In the genomic region with DNA sequence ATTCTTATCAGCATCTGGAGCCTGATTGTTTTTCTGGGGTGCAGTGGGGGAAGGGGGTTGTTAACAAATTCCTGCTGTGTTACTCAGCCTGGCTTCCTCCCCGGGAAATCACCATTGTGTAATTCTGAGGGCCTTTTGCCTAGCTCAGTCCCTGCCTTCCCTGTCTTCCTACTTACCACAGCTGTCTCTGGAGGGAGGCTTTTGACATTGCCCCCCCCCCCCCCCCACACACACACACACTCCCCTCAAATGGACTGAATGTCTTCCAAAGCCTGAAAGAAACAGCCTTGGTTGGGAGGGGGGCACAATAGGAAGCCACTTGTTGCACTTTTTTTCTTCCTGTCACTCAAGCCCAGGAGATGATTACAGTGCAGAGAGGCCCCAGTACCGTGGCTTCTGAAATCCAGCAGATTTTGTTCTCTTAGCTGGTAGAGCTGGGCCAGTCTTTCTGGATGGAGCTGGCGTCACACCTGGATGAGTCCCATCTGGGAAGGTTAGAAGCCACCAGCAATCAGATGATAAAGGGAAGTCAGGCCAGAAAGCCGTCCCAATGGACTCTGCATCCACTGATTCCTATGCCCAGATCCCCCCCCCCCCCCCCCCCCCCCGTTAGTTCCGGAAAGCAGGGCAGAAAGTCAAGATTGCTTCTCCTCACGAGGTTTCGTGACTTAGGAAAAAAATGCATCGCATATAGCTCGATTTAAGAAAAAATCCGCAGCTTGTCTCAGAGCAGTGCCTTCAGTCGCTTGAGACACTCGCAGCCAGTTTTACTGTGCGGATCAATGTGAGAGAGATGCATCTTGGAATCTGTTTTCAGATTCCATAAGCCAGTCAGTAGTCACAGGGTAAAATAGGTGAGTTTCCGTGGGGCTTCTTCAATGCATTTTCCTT, we compare ENCODE assay signal across 8 mouse cellular contexts. TPM values are rescaled to one million over a fixed set of nuclear protein-coding genes. Genes with fewer than 3 reads are reported as not detected.
DNase-seq lines count a peak whose midpoint lies in the region; ATAC-seq and TF ChIP-seq lines count a peak whose summit lies in the region.

No protein-coding gene starts in this region.

- H3K4me3 ChIP-seq in heart, embryonic 11.5 days (ENCODE audit: low read depth, low read length), result no peak overlapping the region
- no peak overlapping the region for H3K4me3 ChIP-seq in kidney, embryonic 16.5 days (ENCODE audit: low read length)
- no peak overlapping the region for H3K4me3 ChIP-seq in stomach, postnatal 0 days (ENCODE audit: low read depth, low read length)

- peak overlapping the region; percentile 42 for H3K4me2 ChIP-seq in heart, embryonic 11.5 days
- H3K4me2 ChIP-seq in kidney, embryonic 16.5 days (replicated peaks; ENCODE audit: low read depth, low read length), result 0 out of 2 replicates have a peak overlapping the region, but pooled peaks have one; percentile 8
- H3K4me2 ChIP-seq in stomach, postnatal 0 days (replicated peaks; ENCODE audit: low read depth), result peak overlapping the region; percentile 8; the same call in 1 of the 2 replicates

- DNase-seq in CD4-positive, CD25-positive, alpha-beta regulatory T cell, adult 2 months (ENCODE audit: low read depth, low spot score), result peak; percentile 21
- DNase-seq in embryo, embryonic 11 days, result peak; percentile 48
- DNase-seq in lung, postnatal 36 days, result peak; percentile 85
- DNase-seq in stomach, postnatal 0 days (ENCODE audit: low spot score), result peak; percentile 49
- DNase-seq in thymus, postnatal 4 days, result no peak

- 17% methylated on average over 14 of the region's 15 CpGs for WGBS in heart, embryonic 11.5 days (ENCODE audit: insufficient replicate concordance)
- WGBS in kidney, embryonic 16.5 days, result 31% methylated on average over 13 of the region's 15 CpGs
- 28% methylated on average over 15 of the region's 15 CpGs for WGBS in stomach, postnatal 0 days

- no peak for TF ChIP-seq CTCF in stomach, postnatal 0 days (IDR thresholded peaks at IDR 0.05; ENCODE audit: low read depth)

- peaks cover 17% of the 10 kb centered on the region for H3K4me1 ChIP-seq in heart, embryonic 11.5 days (ENCODE audit: control insufficient read depth, insufficient read depth, low read length)
- H3K4me1 ChIP-seq in kidney, embryonic 16.5 days (ENCODE audit: insufficient read depth, low read length), result peaks cover 13% of the 10 kb centered on the region; the same call in 1 of the 2 replicates
- H3K4me1 ChIP-seq in stomach, postnatal 0 days (replicated peaks; ENCODE audit: control insufficient read depth, insufficient read depth), result peaks cover 3% of the 10 kb centered on the region; the same call in 1 of the 2 replicates

- no peak for ATAC-seq in CD4-positive, CD25-positive, alpha-beta regulatory T cell, adult 4 months
- ATAC-seq in heart, embryonic 11.5 days (replicated peaks; ENCODE audit: insufficient number of reproducible peaks, low FRiP score, low TSS enrichment), result peak; percentile 77
- ATAC-seq in kidney, embryonic 16.5 days (ENCODE audit: low FRiP score, low TSS enrichment), result peak; percentile 78
- peak; percentile 72 for ATAC-seq in stomach, postnatal 0 days (ENCODE audit: low FRiP score, low TSS enrichment)

- H3K27ac ChIP-seq in heart, embryonic 11.5 days (ENCODE audit: low read depth, low read length), result peak overlapping the region; percentile 17; the same call in 1 of the 2 replicates
- 0 out of 2 replicates have a peak overlapping the region, but pooled peaks have one; percentile 10 for H3K27ac ChIP-seq in kidney, embryonic 16.5 days (ENCODE audit: low read length)
- H3K27ac ChIP-seq in stomach, postnatal 0 days (replicated peaks), result peak overlapping the region; percentile 78

- H3K36me3 ChIP-seq in heart, embryonic 11.5 days (ENCODE audit: control insufficient read depth, insufficient read depth, low read length), result peaks cover 20% of the 10 kb centered on the region
- peaks cover 32% of the 10 kb centered on the region for H3K36me3 ChIP-seq in kidney, embryonic 16.5 days (ENCODE audit: insufficient read depth, low read length)
- peaks cover 25% of the 10 kb centered on the region for H3K36me3 ChIP-seq in stomach, postnatal 0 days (ENCODE audit: control insufficient read depth, insufficient read depth, low read length)

- no peaks in the 10 kb centered on the region for H3K27me3 ChIP-seq in heart, embryonic 11.5 days (ENCODE audit: control insufficient read depth, insufficient read depth, low read length)
- H3K27me3 ChIP-seq in kidney, embryonic 16.5 days (ENCODE audit: insufficient read depth, low read length), result no peaks in the 10 kb centered on the region
- H3K27me3 ChIP-seq in stomach, postnatal 0 days (ENCODE audit: control insufficient read depth, insufficient read depth, low read length), result no peaks in the 10 kb centered on the region

- H3K9ac ChIP-seq in heart, embryonic 11.5 days (ENCODE audit: low read depth, low read length), result no peak overlapping the region
- H3K9ac ChIP-seq in kidney, embryonic 16.5 days (replicated peaks; ENCODE audit: low read length), result no peak overlapping the region
- H3K9ac ChIP-seq in stomach, postnatal 0 days (ENCODE audit: low read length), result peak overlapping the region; percentile 43; the same call in 1 of the 2 replicates

- TF ChIP-seq EP300 in stomach, postnatal 0 days (optimal IDR thresholded peaks at IDR 0.05), result no peak

- H3K9me3 ChIP-seq in heart, embryonic 11.5 days (replicated peaks; ENCODE audit: control insufficient read depth, low read length), result no peaks in the 10 kb centered on the region
- no peaks in the 10 kb centered on the region for H3K9me3 ChIP-seq in kidney, embryonic 16.5 days (ENCODE audit: low read length)
- H3K9me3 ChIP-seq in stomach, postnatal 0 days (ENCODE audit: control insufficient read depth, low read length), result no peaks in the 10 kb centered on the region

RNA-seq across cellular contexts. Expression of a gene that starts 9.3 kb away (rescaled TPM):
- polyA plus RNA-seq in CD4-positive, CD25-positive, alpha-beta regulatory T cell, adult 4 months (2017; shearing (Covaris generic)), result 100 to 1,000 TPM; 158 to 263 TPM
- polyA plus RNA-seq in heart, embryonic 11.5 days (2014; fragmentation: Nextera tagmentation; extraction: Ambion mirVana), result 54.4 and 62.4 TPM in 2 replicates
- polyA plus RNA-seq in kidney, embryonic 16.5 days (2015; fragmentation: Nextera tagmentation; extraction: Ambion mirVana), result 57.3 and 65.4 TPM in 2 replicates
- 116 and 127 TPM in 2 replicates for polyA plus RNA-seq in stomach, postnatal 0 days (2015; fragmentation: Nextera tagmentation; extraction: Ambion mirVana)

Comparison
In these comparisons a context has a peak if more than half of its experiments do, and no peak if none do; other contexts are left out.
1. H3K27ac ChIP-seq: peak in every context shown above with its lines; median percentile 78 in stomach, postnatal 0 days; 17 in heart, embryonic 11.5 days; 10 in kidney, embryonic 16.5 days.